Mouse (Mus musculus) layer of hippocampus, adult 2 months (tissue): Measurements from ENCODE around the gene Klrg1. TPM values are rescaled to one million over a fixed set of nuclear protein-coding genes. Genes with fewer than 3 reads are reported as not detected.
A peak's percentile ranks its signal among the peaks of the same experiment; 100 is the strongest.

Experiments used
- DNase-seq, 2 experiments: peaks; one replicate each; pipeline ENCODE4 v3.0.0; 2022; ENCODE audit warnings: low spot score in 2 of 2
- H3K27ac ChIP-seq: fragments of 200-600 bp; 2 replicates; pipeline ENCODE4 v1.8.1; 2022
- H3K4me3 ChIP-seq: fragments of 200-600 bp; 2 replicates; pipeline ENCODE4 v1.8.1; 2022; ENCODE audit warnings: mild to moderate bottlenecking
- CTCF ChIP-seq: fragments of 200-600 bp; conservative IDR thresholded peaks from 2 replicates; pipeline ENCODE4 v1.8.1; 2022; ENCODE audit warnings: antibody characterized with exemption, mild to moderate bottlenecking, moderate library complexity
- long read RNA-seq, 2 experiments: library from polyadenylated mRNA; stranded (forward); transcript quantifications; one replicate each; pipeline ENCODE4 v2.0.0; 2021; ENCODE audit warnings: borderline mapping rate in 2 of 2
- total RNA-seq, 2 experiments: library from RNA; stranded (reverse); gene quantifications; 2 replicates each; pipeline ENCODE4 v1.2.3; 2021

Gene Klrg1
- total RNA-seq, result under 1 TPM; 0.33 to 0.91 TPM
- long read RNA-seq, experiment 1, partial matches to known transcripts, result 0 of 1 reads
- long read RNA-seq, experiment 1, other reads (novel, unspliced or antisense), result 1 of 1 reads
- long read RNA-seq, experiment 2, partial matches to known transcripts, result 0 of 2 reads
- long read RNA-seq, experiment 2, other reads (novel, unspliced or antisense), result 2 of 2 reads

GRCm38 (mm10) chr6:122282782-122283181 is at the start of gene Klrg1:
TSS of gene Klrg1 (minus strand) at chr6:122282882.
- TF ChIP-seq CTCF, result no peak
- H3K4me3 ChIP-seq, result no peak within 1 kb of the TSS
- no peak within 1 kb of the TSS for H3K27ac ChIP-seq
- no peak for DNase-seq

- no peak for TF ChIP-seq CTCF
- DNase-seq, result no peak
- H3K27ac ChIP-seq, result no peak overlapping the region
- H3K4me3 ChIP-seq, result no peak overlapping the region
Observed at GRCm38 (mm10) chr6:122325361-122325975, 42.8 kb upstream of the Klrg1 start.

- Histone ChIP-seq H3K27ac (no peak overlapping the region), H3K4me3 (no peak overlapping the region)
- TF ChIP-seq CTCF, result no peak
- DNase-seq, result no peak
Observed at GRCm38 (mm10) chr6:122318726-122319125, 36.0 kb upstream of the Klrg1 start.

- Histone ChIP-seq H3K27ac (no peak overlapping the region), H3K4me3 (peak overlapping the region; percentile 88; the same call in 1 of the 2 replicates)
- no peak for DNase-seq
- TF ChIP-seq CTCF, result no peak
Observed at GRCm38 (mm10) chr6:122310187-122310820, 27.6 kb upstream of the Klrg1 start.

GRCm38 (mm10) chr6:122309446-122309960 is 26.8 kb upstream of the Klrg1 start:
- Histone ChIP-seq H3K4me3 (peak overlapping the region; percentile 88), H3K27ac (peak overlapping the region; percentile 89; the same call in 1 of the 2 replicates)
- no peak for DNase-seq

GRCm38 (mm10) chr6:122308505-122309393 is 26.1 kb upstream of the Klrg1 start, which contains the start of gene M6pr:
TSS of gene M6pr (plus strand) at chr6:122308720.
- peak within 1 kb of the TSS; percentile 89 for H3K27ac ChIP-seq
- peak; percentile 93 for TF ChIP-seq CTCF
- DNase-seq, result peak; percentile 92 to 99

More at GRCm38 (mm10) chr6:122309446-122309960, 26.8 kb upstream of the Klrg1 start:
- TF ChIP-seq CTCF, result no peak

GRCm38 (mm10) chr6:122308136-122308504 is 25.4 kb upstream of the Klrg1 start:
- TF ChIP-seq CTCF, result no peak
- no peak overlapping the region for H3K4me3 ChIP-seq
- H3K27ac ChIP-seq, result peak overlapping the region; percentile 32; the same call in 1 of the 2 replicates
- no peak for DNase-seq

More at GRCm38 (mm10) chr6:122308505-122309393, 26.1 kb upstream of the Klrg1 start, which contains the start of gene M6pr:
- peak within 1 kb of the TSS; percentile 88 for H3K4me3 ChIP-seq

GRCm38 (mm10) chr6:122306707-122307106 is 24.0 kb upstream of the Klrg1 start:
- no peak overlapping the region for H3K4me3 ChIP-seq
- DNase-seq, result no peak
- no peak for TF ChIP-seq CTCF

GRCm38 (mm10) chr6:122304790-122305555 is 22.3 kb upstream of the Klrg1 start:
- Histone ChIP-seq H3K27ac (no peak overlapping the region), H3K4me3 (no peak overlapping the region)
- TF ChIP-seq CTCF, result no peak
- DNase-seq, result no peak

More at GRCm38 (mm10) chr6:122306707-122307106, 24.0 kb upstream of the Klrg1 start:
- H3K27ac ChIP-seq, result no peak overlapping the region

GRCm38 (mm10) chr6:122304355-122304754 is 21.7 kb upstream of the Klrg1 start:
- peak; percentile 98 for TF ChIP-seq CTCF
- DNase-seq, result peak; percentile 34 to 87
- Histone ChIP-seq H3K27ac (no peak overlapping the region), H3K4me3 (no peak overlapping the region)

GRCm38 (mm10) chr6:122303526-122303925 is 20.8 kb upstream of the Klrg1 start:
- TF ChIP-seq CTCF, result no peak
- no peak overlapping the region for H3K27ac ChIP-seq
- H3K4me3 ChIP-seq, result no peak overlapping the region
- DNase-seq, result no peak

GRCm38 (mm10) chr6:122302661-122303060 is 20.0 kb upstream of the Klrg1 start:
- DNase-seq, result no peak
- Histone ChIP-seq H3K27ac (no peak overlapping the region), H3K4me3 (no peak overlapping the region)
- no peak for TF ChIP-seq CTCF
